Mouse (Mus musculus) kidney, adult 2 months (tissue): ENCODE data around the gene Cabin1. TPM values are rescaled to one million over a fixed set of nuclear protein-coding genes. Genes with fewer than 3 reads are reported as not detected.

Experiments used
- DNase-seq: peaks from one replicate; pipeline ENCODE4 v3.0.0; 2021
- H3K27ac ChIP-seq: fragments of 200-500 bp; 2 replicates; pipeline ENCODE4 v1.5.1; 2012; ENCODE audit warnings: low read depth, low read length, control low read depth, inconsistent platforms; ENCODE audit not compliant: insufficient read depth
- H3K27me3 ChIP-seq: fragments of 200-500 bp; replicated peaks from 2 replicates; pipeline ENCODE4 v1.6.1; 2012; ENCODE audit warnings: mild to moderate bottlenecking, moderate library complexity, low read length, inconsistent platforms; ENCODE audit not compliant: control insufficient read depth, insufficient read depth
- H3K36me3 ChIP-seq: fragments of 200-500 bp; 2 replicates; pipeline ENCODE4 v1.6.1; 2012; ENCODE audit warnings: mild to moderate bottlenecking, moderate library complexity, low read length, inconsistent platforms; ENCODE audit not compliant: control insufficient read depth, insufficient read depth
- H3K4me1 ChIP-seq: fragments of 200-500 bp; 2 replicates; pipeline ENCODE4 v1.6.1; 2011; ENCODE audit warnings: low read length; ENCODE audit not compliant: control insufficient read depth, insufficient read depth
- H3K4me3 ChIP-seq: fragments of 200-500 bp; 2 replicates; pipeline ENCODE4 v1.5.1; 2011; ENCODE audit warnings: mild to moderate bottlenecking, low read depth, low read length, control low read depth; ENCODE audit not compliant: insufficient read depth
- CTCF ChIP-seq: fragments of 200-500 bp; conservative IDR thresholded peaks from 2 replicates; pipeline ENCODE4 v1.5.1; 2011; ENCODE audit warnings: low read depth, mild to moderate bottlenecking, control low read depth, low read length, moderate library complexity, mixed read lengths; ENCODE audit not compliant: insufficient read depth, insufficient read length
- POLR2A ChIP-seq: fragments of 200-500 bp; IDR thresholded peaks from one replicate; pipeline ENCODE4 v1.6.1; 2011; ENCODE audit warnings: low read depth, low read length, control low read depth
- WGBS: fragments of 180-500 bp; shearing (Covaris S2); methylation state at CpG from one replicate; pipeline ENCODE4 v1.1.7; 2018; 5-methylcytosine and 5-hydroxymethylcytosine counted together
- polyA plus RNA-seq: library from polyadenylated mRNA; depleted of rRNA; stranded (reverse); fragments of >200 nt; gene quantifications from 2 replicates; pipeline ENCODE4 v1.2.3, GENCODE M21; 2012

Gene Cabin1
- polyA plus RNA-seq, 1 experiment, result 24.6 TPM

- no peaks in the 10 kb centered on the region for H3K27me3 ChIP-seq
- no peak overlapping the region for H3K27ac ChIP-seq
- no peaks in the 10 kb centered on the region for H3K4me1 ChIP-seq
- no peak for DNase-seq
- 93% methylated on average over 12 of the region's 12 CpGs for WGBS
- H3K4me3 ChIP-seq, result no peak overlapping the region
- H3K36me3 ChIP-seq, result no peaks in the 10 kb centered on the region
- no peak for TF ChIP-seq POLR2A
- TF ChIP-seq CTCF, result no peak
These were observed 127.9 kb downstream of the Cabin1 start for GRCm38 (mm10) chr10:75636084-75636786.

- no peaks in the 10 kb centered on the region for H3K4me1 ChIP-seq
- H3K36me3 ChIP-seq, result no peaks in the 10 kb centered on the region
- 11% methylated on average over 9 of the region's 9 CpGs for WGBS
- no peak overlapping the region for H3K4me3 ChIP-seq
- H3K27me3 ChIP-seq, result no peaks in the 10 kb centered on the region
- H3K27ac ChIP-seq, result no peak overlapping the region
- TF ChIP-seq POLR2A, result no peak
- TF ChIP-seq CTCF, result peak; percentile 97
- DNase-seq, result peak; percentile 90
These were observed 128.5 kb downstream of the Cabin1 start for GRCm38 (mm10) chr10:75635693-75636055.

GRCm38 (mm10) chr10:75635019-75635692 lies 129.0 kb downstream of the Cabin1 start:
- no peak overlapping the region for H3K27ac ChIP-seq
- H3K36me3 ChIP-seq, result no peaks in the 10 kb centered on the region
- no peaks in the 10 kb centered on the region for H3K4me1 ChIP-seq
- DNase-seq, result no peak
- no peak overlapping the region for H3K4me3 ChIP-seq
- TF ChIP-seq POLR2A, result no peak
- no peak for TF ChIP-seq CTCF
- WGBS, result 72% methylated on average over 14 of the region's 14 CpGs
- H3K27me3 ChIP-seq, result no peaks in the 10 kb centered on the region

GRCm38 (mm10) chr10:75634610-75635009 lies 129.5 kb downstream of the Cabin1 start:
- Histone ChIP-seq H3K4me3 (no peak overlapping the region), H3K27ac (no peak overlapping the region), H3K4me1 (no peaks in the 10 kb centered on the region), H3K36me3 (no peaks in the 10 kb centered on the region), H3K27me3 (no peaks in the 10 kb centered on the region)
- no peak for DNase-seq
- WGBS, result 94% methylated on average over 8 of the region's 8 CpGs
- TF ChIP-seq POLR2A (no peak), CTCF (no peak)

GRCm38 (mm10) chr10:75633576-75634139 lies 130.5 kb downstream of the Cabin1 start:
- TF ChIP-seq CTCF (no peak), POLR2A (no peak)

GRCm38 (mm10) chr10:75633048-75633447 lies 131.1 kb downstream of the Cabin1 start:
- Histone ChIP-seq H3K4me3 (no peak overlapping the region), H3K36me3 (no peaks in the 10 kb centered on the region), H3K27ac (no peak overlapping the region), H3K27me3 (no peaks in the 10 kb centered on the region), H3K4me1 (no peaks in the 10 kb centered on the region)
- no peak for DNase-seq
- WGBS, result 55% methylated on average over 5 of the region's 5 CpGs
- TF ChIP-seq POLR2A, result no peak
- TF ChIP-seq CTCF, result no peak

More at GRCm38 (mm10) chr10:75633576-75634139, 130.5 kb downstream of the Cabin1 start:
- Histone ChIP-seq H3K27ac (no peak overlapping the region), H3K36me3 (no peaks in the 10 kb centered on the region), H3K27me3 (no peaks in the 10 kb centered on the region), H3K4me1 (no peaks in the 10 kb centered on the region), H3K4me3 (no peak overlapping the region)
- no peak for DNase-seq
- WGBS, result 69% methylated on average over 14 of the region's 14 CpGs

GRCm38 (mm10) chr10:75632633-75633032 lies 131.5 kb downstream of the Cabin1 start:
- Histone ChIP-seq H3K36me3 (no peaks in the 10 kb centered on the region), H3K4me3 (no peak overlapping the region), H3K27ac (no peak overlapping the region), H3K27me3 (no peaks in the 10 kb centered on the region), H3K4me1 (no peaks in the 10 kb centered on the region)
- peak; percentile 32 for DNase-seq
- 34% methylated on average over 5 of the region's 5 CpGs for WGBS
- TF ChIP-seq POLR2A, result no peak
- TF ChIP-seq CTCF, result no peak
